Mouse (Mus musculus) limb, embryonic 15.5 days (tissue): ENCODE results near the gene Coro1c. TPM values are rescaled to one million over a fixed set of nuclear protein-coding genes. Genes with fewer than 3 reads are reported as not detected.

ENCODE experiments used
- ATAC-seq: fragments of 200-750 bp; cut with Nextera tagmentation; 2 replicates; pipeline ENCODE4 v1.8.0; 2017; ENCODE audit warnings: low read depth, moderate TSS enrichment; ENCODE audit not compliant: insufficient number of reproducible peaks, low FRiP score, low TSS enrichment
- H3K27ac ChIP-seq: fragments of 300-500 bp; sonication (generic); 2 replicates; pipeline ENCODE4 v1.5.1; 2015; ENCODE audit warnings: moderate library complexity, mild to moderate bottlenecking, inconsistent platforms
- H3K27me3 ChIP-seq: fragments of 300-500 bp; sonication (generic); 2 replicates; pipeline ENCODE4 v1.6.1; 2015; ENCODE audit warnings: inconsistent platforms
- H3K36me3 ChIP-seq: fragments of 300-500 bp; sonication (generic); 2 replicates; pipeline ENCODE4 v1.6.1; 2015; ENCODE audit warnings: inconsistent platforms
- H3K4me1 ChIP-seq: fragments of 300-500 bp; sonication (generic); 2 replicates; pipeline ENCODE4 v1.6.1; 2015; ENCODE audit warnings: inconsistent platforms
- H3K4me2 ChIP-seq: fragments of 300-500 bp; sonication (generic); 2 replicates; pipeline ENCODE4 v1.6.1; 2015; ENCODE audit warnings: mild to moderate bottlenecking, inconsistent platforms
- H3K4me3 ChIP-seq: fragments of 300-500 bp; sonication (generic); 2 replicates; pipeline ENCODE4 v1.5.1; 2015; ENCODE audit warnings: mild to moderate bottlenecking, inconsistent platforms
- H3K9ac ChIP-seq: fragments of 300-500 bp; sonication (generic); 2 replicates; pipeline ENCODE4 v1.6.1; 2015; ENCODE audit warnings: inconsistent platforms
- H3K9me3 ChIP-seq: fragments of 300-500 bp; sonication (generic); 2 replicates; pipeline ENCODE4 v1.6.1; 2016; ENCODE audit warnings: inconsistent platforms
- WGBS: fragments of 180-500 bp; shearing (Covaris S2); methylation state at CpG from one replicate; pipeline ENCODE4 v1.1.7; 2015; 5-methylcytosine and 5-hydroxymethylcytosine counted together
- polyA plus RNA-seq: library from polyadenylated mRNA; unstranded; fragments of >200 nt; fragmentation: Nextera tagmentation; extraction: Ambion mirVana; gene quantifications from 2 replicates; pipeline ENCODE4 v1.2.1, GENCODE M21; 2015

Gene Coro1c
- polyA plus RNA-seq, 1 experiment from 2014 or later = 98.4 TPM

DNA sequence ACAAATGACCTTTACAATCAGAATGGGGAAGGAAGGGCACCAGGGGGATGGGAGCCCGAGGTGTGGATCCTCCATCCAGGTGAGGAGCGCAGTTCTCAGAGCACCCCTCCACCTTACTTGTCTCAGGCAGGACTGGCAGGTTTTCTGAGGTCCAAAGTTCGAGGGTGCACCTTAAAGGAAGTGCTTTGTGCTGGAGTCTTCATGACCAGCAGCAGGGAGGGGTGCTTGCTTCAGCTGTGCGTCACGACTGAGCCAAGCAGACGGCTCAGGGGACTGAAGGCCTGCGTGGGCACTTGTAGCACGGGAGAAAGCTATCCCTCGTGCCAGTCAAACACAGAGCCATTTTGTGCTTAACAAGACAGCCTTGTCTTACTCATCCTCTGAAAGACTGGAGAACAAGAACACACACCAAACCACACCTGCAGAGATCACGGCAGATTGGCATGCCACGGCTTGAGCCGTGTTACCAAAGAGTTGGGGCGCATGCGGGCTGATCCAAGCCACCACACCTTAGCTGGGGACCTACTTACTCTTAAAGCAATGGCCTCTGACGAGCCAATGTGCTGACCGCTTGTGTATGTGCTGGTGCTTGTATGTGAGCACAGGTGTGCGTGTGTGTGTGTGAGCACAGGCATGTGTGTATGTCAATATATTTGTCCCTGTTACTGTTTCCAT is 29.5 kb downstream of the Coro1c start:
- no peaks in the 10 kb centered on the region for H3K9me3 ChIP-seq

DNA sequence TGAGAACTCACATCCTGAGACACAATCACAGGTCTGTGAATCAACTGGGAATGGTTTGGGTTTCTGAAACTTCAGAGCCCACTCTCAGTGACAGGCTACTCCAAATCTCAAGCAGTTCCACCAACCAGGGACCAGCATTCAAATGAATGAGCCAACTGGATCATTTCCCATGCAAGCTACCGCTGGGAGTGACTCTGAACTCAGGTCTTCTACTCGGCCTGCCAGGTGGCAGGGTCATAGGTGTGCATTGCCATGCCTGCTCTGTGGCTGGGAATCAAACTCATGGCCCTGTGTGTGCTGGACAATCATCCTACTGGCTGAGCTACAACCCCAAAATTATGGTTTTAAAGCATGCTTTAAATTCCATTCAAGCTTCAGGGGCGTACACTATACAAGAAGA is 31.0 kb downstream of the Coro1c start:
- Histone ChIP-seq H3K4me2 (no peak overlapping the region), H3K9me3 (no peaks in the 10 kb centered on the region), H3K4me3 (no peak overlapping the region), H3K9ac (no peak overlapping the region), H3K27ac (no peak overlapping the region), H3K4me1 (peaks cover 34% of the 10 kb centered on the region), H3K27me3 (no peaks in the 10 kb centered on the region), H3K36me3 (peaks cover 45% of the 10 kb centered on the region)
- ATAC-seq = no peak
- 60% methylated on average over 3 of the region's 3 CpGs for WGBS

More for the DNA sequence above, 29.5 kb downstream of the Coro1c start:
- Histone ChIP-seq H3K9ac (no peak overlapping the region), H3K4me3 (no peak overlapping the region), H3K4me1 (peaks cover 29% of the 10 kb centered on the region), H3K27ac (no peak overlapping the region), H3K4me2 (no peak overlapping the region), H3K36me3 (peaks cover 45% of the 10 kb centered on the region), H3K27me3 (no peaks in the 10 kb centered on the region)
- no peak for ATAC-seq
- 83% methylated on average over 17 of the region's 17 CpGs for WGBS

DNA sequence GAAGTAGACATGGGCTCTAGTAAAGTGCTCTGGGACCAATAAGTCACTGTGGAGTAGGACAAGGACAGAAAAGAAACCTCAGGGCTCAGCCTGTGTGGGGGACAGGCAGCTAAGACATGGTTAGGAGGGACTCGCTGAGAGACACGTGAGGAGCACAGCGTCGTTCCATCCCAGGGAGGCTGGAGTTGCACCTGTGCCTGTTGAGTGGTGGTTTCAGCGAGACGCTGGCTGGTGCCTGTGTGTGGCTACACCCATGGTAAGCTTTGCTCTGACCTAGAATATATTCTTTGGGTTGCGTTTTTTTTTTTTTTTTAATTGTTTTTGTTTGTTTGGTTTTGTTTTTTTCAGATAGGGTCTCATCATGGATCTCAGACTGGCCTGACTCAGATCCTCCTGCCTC is 32.4 kb downstream of the Coro1c start:
- Histone ChIP-seq H3K27ac (no peak overlapping the region), H3K9ac (no peak overlapping the region), H3K27me3 (no peaks in the 10 kb centered on the region), H3K4me3 (no peak overlapping the region), H3K4me2 (no peak overlapping the region), H3K36me3 (peaks cover 40% of the 10 kb centered on the region), H3K9me3 (no peaks in the 10 kb centered on the region), H3K4me1 (peaks cover 41% of the 10 kb centered on the region)
- no peak for ATAC-seq
- 93% methylated on average over 7 of the region's 7 CpGs for WGBS

DNA sequence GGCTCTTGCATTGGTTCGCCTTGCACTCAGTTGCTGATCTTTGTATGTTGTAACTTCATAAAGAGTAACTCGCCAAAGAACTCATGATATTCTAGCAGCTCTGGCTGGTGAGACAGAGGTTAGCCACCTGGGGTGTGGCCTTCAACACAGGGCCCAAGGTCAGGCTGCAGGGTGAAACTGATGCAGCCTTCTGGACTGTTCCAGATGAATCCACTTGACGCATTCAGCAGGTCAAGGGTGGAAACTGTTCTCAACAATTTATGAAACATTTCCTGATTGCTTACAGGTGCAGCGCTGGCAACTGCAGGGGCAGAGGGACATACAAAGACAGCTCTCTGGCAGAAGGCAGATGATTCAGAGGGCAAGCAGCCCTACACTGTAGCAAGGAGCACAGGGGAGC is 32.9 kb downstream of the Coro1c start:
- no peak for ATAC-seq
- no peaks in the 10 kb centered on the region for H3K27me3 ChIP-seq
- H3K27ac ChIP-seq = no peak overlapping the region
- peaks cover 34% of the 10 kb centered on the region for H3K36me3 ChIP-seq
- H3K9ac ChIP-seq = no peak overlapping the region
- no peak overlapping the region for H3K4me2 ChIP-seq
- WGBS = 86% methylated on average over 4 of the region's 4 CpGs
- H3K9me3 ChIP-seq = no peaks in the 10 kb centered on the region
- H3K4me3 ChIP-seq = no peak overlapping the region
- peaks cover 47% of the 10 kb centered on the region for H3K4me1 ChIP-seq

DNA sequence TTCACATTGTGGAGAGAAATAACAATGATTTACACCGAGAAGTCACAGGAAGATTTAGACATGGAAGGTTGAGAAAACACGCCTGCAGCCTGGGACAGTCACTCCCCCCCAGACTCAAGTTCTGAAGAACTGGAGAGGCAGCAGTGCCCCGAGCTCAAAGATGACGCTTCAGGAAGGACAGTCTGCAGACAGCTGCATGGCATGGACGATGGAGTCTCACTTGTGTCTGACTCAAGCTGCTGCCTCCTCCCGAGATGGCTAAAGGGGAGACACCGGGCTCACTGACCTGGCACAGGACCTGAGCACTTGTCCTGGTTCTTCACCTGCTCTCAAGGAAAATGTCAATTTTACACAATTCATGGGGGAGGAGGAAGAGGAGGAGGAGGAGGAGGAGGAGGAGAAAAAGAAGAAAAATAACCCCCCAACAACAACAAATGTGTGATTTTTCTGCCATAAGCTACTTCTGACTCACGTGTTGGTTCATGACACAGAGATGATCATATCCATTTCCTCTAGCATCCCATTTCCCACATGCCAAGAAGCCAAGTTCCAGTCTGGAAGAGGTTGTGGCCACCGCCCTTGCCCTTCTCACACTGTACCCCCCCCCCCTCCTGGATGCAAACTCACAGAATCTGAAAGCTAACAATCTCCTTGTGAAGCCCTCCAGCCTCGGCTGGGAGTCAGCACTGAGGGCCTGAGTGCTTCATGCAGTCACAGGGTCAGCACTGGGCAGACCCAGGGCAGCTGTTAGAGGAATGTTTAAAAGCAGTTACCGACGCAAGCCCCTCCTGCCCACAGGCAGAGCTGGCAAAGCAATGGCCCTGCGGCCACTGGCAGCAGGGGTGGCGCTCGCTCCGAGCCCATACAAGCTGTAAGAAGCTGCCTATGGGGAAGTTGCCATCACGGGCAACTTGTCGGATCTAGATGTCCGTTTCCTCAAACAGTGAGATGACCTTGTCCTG is 34.2 kb downstream of the Coro1c start:
- peak overlapping the region; percentile 33; the same call in 1 of the 2 replicates for H3K4me2 ChIP-seq
- H3K4me1 ChIP-seq = peaks cover 59% of the 10 kb centered on the region
- H3K27me3 ChIP-seq = no peaks in the 10 kb centered on the region
- peak overlapping the region; percentile 81 for H3K27ac ChIP-seq
- 68% methylated on average over 19 of the region's 19 CpGs for WGBS
- no peaks in the 10 kb centered on the region for H3K9me3 ChIP-seq
- H3K9ac ChIP-seq = no peak overlapping the region
- ATAC-seq = no peak
- no peak overlapping the region for H3K4me3 ChIP-seq
- H3K36me3 ChIP-seq = peaks cover 22% of the 10 kb centered on the region

DNA sequence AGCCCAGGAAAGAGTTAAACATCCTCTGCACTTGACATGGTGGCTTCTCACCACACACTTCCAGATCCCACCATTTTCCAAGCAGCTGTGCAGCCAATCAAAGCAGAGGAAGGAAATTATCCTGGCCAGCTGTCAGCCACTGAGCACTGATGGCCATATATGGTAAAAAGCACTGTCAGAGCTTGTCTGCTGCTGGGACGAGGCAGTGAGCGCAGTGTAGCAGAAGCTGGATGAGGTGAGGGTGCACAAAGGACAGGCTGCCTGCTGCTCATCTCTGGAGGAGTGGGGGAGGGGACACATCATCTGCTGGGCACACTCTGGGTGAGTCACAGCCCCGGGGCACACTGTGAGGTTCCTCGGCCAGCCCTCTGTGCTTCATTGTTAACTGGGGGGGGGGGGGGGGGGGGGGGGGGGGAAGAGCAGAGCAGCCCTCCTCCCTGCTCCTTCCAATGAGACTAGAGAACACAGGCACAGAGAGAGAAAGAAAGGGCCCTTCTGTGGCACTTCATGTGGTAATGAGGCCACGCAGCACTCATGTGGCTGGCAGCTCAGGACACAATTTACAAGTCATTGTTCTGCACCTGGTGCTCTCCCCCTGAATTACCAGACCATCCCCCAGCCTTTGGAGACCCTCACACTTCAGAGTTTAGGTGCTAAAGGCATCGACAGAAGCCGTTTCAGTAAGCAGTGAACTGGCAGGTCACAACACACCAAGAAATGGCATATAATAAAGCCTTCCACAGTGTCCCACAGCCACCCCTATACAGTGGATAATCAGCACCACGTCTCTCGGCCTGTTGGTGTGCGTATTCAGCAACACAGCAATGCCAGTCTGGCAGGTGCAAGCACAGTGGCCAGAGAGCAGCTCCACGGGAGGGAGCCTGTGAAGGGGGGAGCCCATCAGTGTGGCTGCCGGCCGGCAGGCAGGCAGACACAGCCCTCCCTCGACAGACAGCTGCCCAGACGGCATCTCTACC is 35.3 kb downstream of the Coro1c start:
- H3K27ac ChIP-seq = peak overlapping the region; percentile 81
- peak; percentile 81 for ATAC-seq
- WGBS = 10% methylated on average over 14 of the region's 15 CpGs

DNA sequence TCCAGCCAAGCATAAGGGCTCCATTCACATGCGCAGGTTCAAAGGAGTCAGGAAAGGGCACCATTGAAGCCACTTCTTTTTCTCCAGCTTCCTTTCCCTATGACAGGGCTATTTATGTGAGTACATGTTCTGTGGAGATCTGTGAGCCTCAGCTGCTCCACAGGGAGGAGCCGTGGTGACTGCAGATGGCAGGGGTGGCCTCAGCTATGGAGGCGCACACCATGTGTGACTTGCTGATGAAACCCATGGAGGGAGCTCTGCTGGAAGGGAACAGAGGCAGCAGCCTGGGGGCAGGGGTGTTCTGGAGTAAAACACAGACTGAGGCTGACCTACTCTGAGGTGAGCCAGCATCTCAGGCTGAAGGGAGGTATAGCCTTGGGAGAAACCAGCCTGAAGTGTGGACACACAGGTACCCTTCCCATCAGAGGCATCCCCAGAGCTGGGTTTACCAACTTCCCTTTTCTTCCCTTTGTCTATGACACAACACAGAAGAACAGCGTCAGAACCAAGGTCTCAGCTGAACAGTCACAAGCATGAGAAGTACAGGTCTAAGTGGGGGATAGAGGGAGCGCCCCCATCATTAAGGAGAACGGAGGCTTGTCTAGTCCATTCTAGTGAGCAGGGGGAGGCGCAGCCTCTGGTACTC is 36.5 kb downstream of the Coro1c start:
- no peaks in the 10 kb centered on the region for H3K9me3 ChIP-seq
- peak overlapping the region; percentile 72 for H3K27ac ChIP-seq
- no peak overlapping the region for H3K4me3 ChIP-seq
- WGBS = 74% methylated on average over 7 of the region's 7 CpGs
- no peaks in the 10 kb centered on the region for H3K27me3 ChIP-seq
- H3K9ac ChIP-seq = no peak overlapping the region
- H3K36me3 ChIP-seq = peaks cover 14% of the 10 kb centered on the region
- H3K4me2 ChIP-seq = no peak overlapping the region
- ATAC-seq = 0 out of 2 replicates have a peak, but pooled peaks have one; percentile 13
- peaks cover 63% of the 10 kb centered on the region for H3K4me1 ChIP-seq

More for the DNA sequence above, 35.3 kb downstream of the Coro1c start:
- Histone ChIP-seq H3K9me3 (no peaks in the 10 kb centered on the region), H3K27me3 (no peaks in the 10 kb centered on the region), H3K9ac (no peak overlapping the region; the same call in 1 of the 2 replicates), H3K4me2 (peak overlapping the region; percentile 33), H3K36me3 (peaks cover 14% of the 10 kb centered on the region), H3K4me3 (peak overlapping the region; percentile 13), H3K4me1 (peaks cover 67% of the 10 kb centered on the region)

DNA sequence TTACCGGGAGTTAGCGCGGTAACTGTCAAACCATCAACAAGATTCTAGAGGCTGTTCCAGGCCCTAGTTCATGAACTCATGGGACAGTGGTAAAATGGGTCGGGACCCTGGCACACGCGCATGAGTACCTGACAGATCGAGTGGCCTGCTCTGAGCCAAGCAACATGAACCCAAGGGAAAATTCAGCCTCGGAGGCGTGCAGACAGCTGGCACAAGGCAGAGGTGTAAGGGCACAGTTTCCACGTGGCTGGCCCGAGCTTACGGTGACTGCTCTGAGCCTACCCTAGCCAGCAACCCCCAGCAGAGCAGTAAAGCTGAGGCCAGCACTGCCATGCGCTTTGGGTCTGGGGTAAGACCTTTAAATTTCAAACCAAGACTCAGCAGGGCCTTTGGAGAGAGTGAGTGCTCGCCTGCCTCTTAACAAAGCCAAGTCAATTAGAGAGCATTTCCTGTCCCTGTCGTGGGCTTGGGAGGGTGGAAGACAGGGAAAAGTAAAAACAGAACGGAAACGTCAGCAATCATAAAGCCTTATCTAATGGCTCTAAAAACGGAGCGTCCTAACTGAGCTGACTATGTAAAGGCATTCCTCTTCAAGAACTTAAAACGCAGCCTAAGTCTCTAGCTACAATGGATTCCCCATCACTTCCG is 38.0 kb downstream of the Coro1c start:
- no peak for ATAC-seq
- no peaks in the 10 kb centered on the region for H3K27me3 ChIP-seq
- peaks cover 66% of the 10 kb centered on the region for H3K4me1 ChIP-seq
- no peak overlapping the region for H3K9ac ChIP-seq
- WGBS = 31% methylated on average over 21 of the region's 21 CpGs
- H3K9me3 ChIP-seq = no peaks in the 10 kb centered on the region
- no peak overlapping the region for H3K4me2 ChIP-seq
- H3K4me3 ChIP-seq = no peak overlapping the region
- H3K36me3 ChIP-seq = peaks cover 7% of the 10 kb centered on the region
- peak overlapping the region; percentile 52; the same call in 1 of the 2 replicates for H3K27ac ChIP-seq

DNA sequence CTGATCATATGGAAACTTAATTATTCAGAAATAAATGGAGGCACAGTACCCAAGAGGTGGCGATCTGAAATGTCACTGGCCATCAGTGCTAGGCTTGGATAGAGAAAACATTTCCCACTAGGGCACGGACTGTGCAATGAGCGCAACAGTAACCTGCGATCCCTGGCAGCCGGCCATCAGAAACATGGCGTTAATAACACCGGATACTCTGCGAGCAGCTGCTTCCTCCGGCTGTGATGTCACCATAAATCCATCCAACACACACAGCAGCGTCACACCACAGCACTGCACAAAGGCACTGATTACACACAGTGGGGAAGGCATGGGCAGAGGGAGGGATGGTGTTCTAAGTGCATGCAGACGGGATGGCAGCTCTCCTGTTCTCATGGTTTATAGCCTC is 39.4 kb downstream of the Coro1c start:
- Histone ChIP-seq H3K9ac (no peak overlapping the region), H3K9me3 (no peaks in the 10 kb centered on the region), H3K27me3 (no peaks in the 10 kb centered on the region), H3K4me2 (no peak overlapping the region), H3K4me1 (peaks cover 59% of the 10 kb centered on the region), H3K4me3 (no peak overlapping the region), H3K27ac (peak overlapping the region; percentile 59; the same call in 1 of the 2 replicates), H3K36me3 (peaks cover 13% of the 10 kb centered on the region)
- 22% methylated on average over 11 of the region's 11 CpGs for WGBS
- no peak for ATAC-seq

DNA sequence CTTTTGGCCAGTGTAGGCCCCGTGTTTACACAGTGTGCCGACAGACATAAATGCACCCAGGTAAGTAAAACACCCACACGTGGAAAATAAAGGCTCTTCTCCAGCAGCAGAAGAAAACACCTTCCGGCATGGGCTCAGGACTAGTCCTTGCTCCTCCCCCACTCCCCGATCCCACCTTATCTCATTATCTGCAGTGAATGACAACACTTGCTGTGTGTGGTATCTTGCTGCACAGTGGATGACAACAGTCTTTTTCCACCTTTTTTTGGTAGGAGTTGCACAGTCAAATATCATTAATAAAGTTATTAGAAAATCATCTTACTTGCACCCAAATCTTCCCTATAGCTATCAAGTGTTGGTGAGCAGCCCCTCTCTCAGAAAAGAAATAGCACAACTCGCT is 43.6 kb downstream of the Coro1c start:
- no peaks in the 10 kb centered on the region for H3K27me3 ChIP-seq
- H3K9me3 ChIP-seq = no peaks in the 10 kb centered on the region
- ATAC-seq = no peak
- H3K4me3 ChIP-seq = no peak overlapping the region
- peaks cover 18% of the 10 kb centered on the region for H3K4me1 ChIP-seq
- H3K27ac ChIP-seq = no peak overlapping the region
- 85% methylated on average over 6 of the region's 6 CpGs for WGBS
- H3K36me3 ChIP-seq = peaks cover 27% of the 10 kb centered on the region
- H3K9ac ChIP-seq = no peak overlapping the region
- no peak overlapping the region for H3K4me2 ChIP-seq
